Mouse (Mus musculus): Measurements from ENCODE around the gene Pcbp2.

Pcbp2 gene

DNA sequence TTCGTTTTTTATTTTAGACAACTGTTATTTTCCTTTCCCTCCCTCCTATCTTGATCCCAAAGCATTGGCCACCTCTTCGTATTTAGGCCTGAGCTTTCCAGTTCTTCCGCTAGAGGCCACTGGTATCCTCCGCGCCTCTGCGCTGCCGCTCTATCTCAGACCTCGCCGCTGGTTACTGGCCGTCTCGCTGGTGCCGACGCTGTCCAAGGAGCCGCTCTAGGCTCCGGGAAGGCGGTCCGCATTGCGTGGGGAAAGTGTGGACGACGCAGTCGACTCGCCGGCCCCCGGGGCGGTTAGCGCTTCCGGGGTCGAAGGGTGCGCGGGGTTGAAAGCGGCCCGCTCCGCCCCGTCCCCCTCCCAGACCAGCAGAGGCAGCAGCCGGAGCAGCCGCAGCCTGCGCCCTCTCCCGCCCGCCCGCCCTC is at the start of gene Pcbp2:
Gene Pcbp2 (plus strand): TSS at position 357 of the 422 bp plus-strand sequence.
- peak; percentile 97 for DNase-seq (ENCODE audit: low read depth, low spot score)

- DNase-seq (ENCODE audit: low read depth, low spot score), result no peak
Observed at GRCm38 (mm10) chr15:102420986-102421385, 49.4 kb upstream of the Pcbp2 start.

DNA sequence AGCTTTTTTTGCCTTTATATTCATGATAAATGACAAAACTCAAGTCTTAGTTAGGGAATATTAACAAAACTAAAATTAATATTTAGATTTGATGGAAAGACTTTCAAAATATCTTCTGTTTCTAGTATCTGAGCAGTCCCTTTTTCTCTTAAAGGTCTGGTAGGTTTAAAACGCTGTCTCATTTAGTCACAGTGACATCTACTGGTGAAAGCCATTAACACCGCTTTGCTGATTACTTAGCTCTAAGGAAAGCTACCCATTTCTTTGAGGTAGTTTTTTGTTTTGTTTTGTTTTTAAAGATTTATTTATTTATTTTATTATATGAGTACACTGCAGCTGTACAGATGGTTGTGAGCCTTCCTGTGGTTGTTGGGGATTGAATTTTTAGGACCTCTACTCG is 48.9 kb upstream of the Pcbp2 start:
- no peak for DNase-seq (ENCODE audit: low read depth, low spot score)

DNA sequence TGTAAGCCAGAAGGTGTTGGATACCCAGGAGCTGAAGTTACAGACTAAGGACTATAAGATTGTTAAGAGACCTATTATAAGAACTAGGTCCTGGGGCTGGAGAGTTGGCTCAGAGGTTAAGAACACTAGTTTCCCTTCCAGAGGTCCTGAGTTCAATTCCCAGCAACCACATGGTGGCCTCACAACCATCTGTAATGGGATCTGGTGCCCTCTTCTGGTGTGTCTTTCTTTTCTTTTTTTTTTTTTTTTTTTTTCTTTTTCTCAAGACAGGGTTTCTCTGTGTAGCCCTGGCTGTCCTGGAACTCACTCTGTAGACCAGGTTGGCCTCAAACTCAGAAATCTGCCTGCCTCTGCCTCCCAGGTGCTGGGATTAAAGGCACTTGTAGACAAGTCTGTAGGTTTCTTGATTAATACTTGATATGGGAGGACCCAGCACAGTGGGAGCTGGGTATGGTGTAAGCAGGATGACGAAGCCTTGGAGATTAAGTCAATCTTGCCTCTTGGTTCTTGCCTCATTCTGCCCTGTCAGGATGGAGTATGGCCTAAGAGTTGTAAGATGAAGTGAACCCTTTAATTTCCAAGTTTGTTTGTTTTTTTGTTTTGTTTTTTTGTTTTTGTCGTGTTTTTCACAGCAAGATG is 46.6 kb upstream of the Pcbp2 start:
- no peak for DNase-seq (ENCODE audit: low read depth, low spot score)

DNA sequence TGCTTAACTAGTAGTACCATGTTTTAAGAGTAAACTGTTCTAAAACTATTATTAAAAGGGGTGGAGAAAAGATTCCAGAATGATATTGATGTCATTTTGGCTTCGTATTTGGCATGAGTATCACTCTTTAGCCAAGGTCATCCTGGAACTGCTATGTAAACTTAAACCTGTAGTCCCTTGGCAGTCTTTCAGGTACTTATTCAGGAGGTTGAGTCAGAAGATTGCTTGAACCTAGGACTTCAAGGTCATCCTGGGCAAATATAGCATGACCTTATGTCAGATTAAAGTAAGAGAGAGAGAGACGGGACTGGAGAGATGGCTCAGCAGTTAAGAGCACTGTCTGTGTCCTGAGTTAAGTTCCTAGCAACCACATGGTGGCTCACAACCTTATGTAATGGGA is 45.7 kb upstream of the Pcbp2 start:
- no peak for DNase-seq (ENCODE audit: low read depth, low spot score)

DNA sequence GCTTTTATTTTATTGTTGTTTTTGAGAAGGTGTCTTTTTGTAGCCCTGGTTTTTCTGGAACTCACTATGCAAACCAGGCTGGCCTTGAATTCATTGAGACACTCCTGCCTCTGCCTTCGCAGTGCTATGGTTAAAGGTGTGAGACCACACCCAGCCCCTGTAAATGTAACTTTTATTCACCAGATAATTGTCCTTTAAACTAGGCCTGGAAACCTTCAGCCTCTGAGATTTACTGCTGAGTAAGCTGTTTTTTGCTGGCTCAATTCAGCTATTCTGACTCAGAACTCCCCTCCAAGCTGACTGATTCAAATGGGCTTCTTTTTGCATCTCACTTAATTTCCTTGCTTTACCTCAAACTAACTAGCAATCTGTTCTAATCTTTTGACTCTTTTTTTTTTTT is 43.4 kb upstream of the Pcbp2 start:
- no peak for DNase-seq (ENCODE audit: low read depth, low spot score)

DNA sequence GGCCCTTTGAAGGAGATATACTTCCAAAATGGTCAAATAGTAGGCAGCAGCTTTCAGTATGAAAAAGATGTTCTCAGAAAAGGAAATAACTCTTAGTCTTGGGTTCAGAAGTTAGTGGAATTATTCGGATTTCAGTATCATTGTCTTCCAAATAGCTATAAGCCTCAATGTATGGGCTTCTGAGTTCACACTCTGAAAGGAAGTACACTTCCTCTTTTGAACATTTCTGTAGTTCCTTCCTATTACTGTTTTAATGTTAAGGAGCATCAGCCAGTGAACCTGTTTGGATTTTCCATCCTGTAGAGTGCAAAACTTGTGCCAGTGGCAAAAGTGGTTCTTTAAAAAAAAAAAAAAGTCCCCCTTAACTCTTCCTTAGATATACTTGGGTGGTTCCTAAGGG is 38.3 kb upstream of the Pcbp2 start:
- no peak for DNase-seq (ENCODE audit: low read depth, low spot score)

GRCm38 (mm10) chr15:102433173-102433572 is 37.2 kb upstream of the Pcbp2 start:
- DNase-seq (ENCODE audit: low read depth, low spot score), result no peak

- peak; percentile 14 for DNase-seq (ENCODE audit: low read depth, low spot score)
Observed at GRCm38 (mm10) chr15:102442490-102442889, 27.8 kb upstream of the Pcbp2 start.

DNA sequence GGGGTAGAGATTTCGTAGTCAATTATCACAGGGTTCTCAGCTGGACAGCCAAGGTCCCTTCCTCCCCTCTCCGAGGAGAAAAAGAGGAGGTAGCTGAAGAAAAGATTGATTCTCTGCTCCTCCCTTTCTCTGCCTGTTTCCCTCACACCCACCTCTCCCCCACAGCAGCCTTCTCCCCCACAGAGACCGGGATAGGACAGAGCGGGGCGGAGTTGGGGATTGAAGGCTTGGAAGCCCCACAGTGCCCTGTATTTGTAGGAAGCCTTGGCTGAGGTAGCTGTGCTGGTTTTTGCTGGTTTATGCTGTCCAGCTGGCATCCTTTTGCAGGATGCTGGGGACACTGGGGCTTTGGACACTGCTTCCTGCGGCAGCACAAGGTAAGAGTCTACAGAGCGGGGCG is 25.2 kb upstream of the Pcbp2 start, which contains the start of gene Amhr2:
Gene Amhr2 (plus strand): TSS at position 222 of the 400 bp plus-strand sequence.
- DNase-seq (ENCODE audit: low read depth, low spot score), result no peak

DNA sequence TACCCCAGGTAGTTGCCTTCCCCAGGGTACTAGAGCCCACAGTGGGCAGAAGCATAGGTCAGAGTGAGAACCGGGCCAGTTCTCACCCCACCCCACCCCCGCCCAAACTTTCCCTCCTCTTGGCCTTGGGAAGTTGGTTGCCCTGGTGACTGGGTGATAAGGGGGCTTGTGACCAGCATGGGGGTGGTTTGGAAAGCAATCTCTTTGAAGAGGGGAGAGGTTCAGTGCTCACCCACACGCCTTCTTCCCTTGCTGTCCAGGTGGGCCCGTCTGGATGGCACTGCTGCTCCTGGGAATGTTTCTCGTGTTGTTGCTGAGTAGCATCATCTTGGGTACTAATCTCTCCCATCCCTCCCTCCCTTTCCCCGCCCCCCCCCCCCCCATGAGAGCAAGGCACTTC is 23.9 kb upstream of the Pcbp2 start:
- no peak for DNase-seq (ENCODE audit: low read depth, low spot score)

GRCm38 (mm10) chr15:102449366-102449765 is 21.0 kb upstream of the Pcbp2 start:
- DNase-seq (ENCODE audit: low read depth, low spot score), result no peak

GRCm38 (mm10) chr15:102450928-102451327 is 19.4 kb upstream of the Pcbp2 start:
- no peak for DNase-seq (ENCODE audit: low read depth, low spot score)

- DNase-seq (ENCODE audit: low read depth, low spot score), result no peak
Observed at GRCm38 (mm10) chr15:102451666-102452430, 18.5 kb upstream of the Pcbp2 start.

DNA sequence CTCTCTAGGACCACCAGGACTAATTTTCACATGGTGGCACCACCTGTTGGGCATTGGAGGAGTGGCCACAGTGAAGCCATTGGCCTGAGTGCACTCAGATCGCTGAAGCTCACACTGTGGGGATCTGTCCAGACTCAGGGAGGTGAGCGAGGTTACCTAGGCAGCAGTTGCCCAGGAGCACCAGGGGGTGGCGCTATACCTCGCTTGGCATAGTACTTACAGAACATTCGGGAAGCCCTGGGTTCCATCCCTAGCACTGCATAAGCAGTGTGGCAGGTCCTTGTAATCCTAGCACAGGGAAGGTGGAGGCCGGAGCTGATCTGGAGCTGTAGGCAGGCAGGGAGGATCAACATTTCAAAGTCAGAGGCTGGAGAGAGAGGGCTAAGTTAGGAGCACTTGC is 14.3 kb upstream of the Pcbp2 start:
- no peak for DNase-seq (ENCODE audit: low read depth, low spot score)

GRCm38 (mm10) chr15:102458050-102458736 is 12.1 kb upstream of the Pcbp2 start:
- no peak for DNase-seq (ENCODE audit: low read depth, low spot score)

DNA sequence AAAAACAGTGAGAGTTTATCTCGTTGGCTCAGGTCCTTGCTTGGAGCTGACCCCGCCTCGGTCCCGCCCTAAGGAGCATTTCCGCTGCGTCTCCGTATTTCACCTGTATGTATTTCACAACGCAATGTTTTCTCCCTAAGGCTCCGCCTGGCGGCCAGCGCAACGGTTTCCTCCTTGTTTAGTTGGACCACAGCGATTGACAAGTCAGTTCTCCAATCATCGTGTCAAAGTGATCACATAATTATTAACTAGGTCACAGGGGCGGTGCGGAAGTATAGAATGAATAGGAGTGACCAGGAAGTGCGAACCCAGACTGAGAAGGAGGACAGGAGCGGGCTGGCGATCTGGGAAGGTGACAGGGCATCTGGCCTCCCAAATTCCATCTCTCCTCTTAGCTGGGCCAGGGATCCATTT is 11.4 kb upstream of the Pcbp2 start, which contains the start of gene Prr13:
Gene Prr13 (plus strand): TSS at position 125 of the 414 bp plus-strand sequence.
- peak; percentile 83 for DNase-seq (ENCODE audit: low read depth, low spot score)

DNA sequence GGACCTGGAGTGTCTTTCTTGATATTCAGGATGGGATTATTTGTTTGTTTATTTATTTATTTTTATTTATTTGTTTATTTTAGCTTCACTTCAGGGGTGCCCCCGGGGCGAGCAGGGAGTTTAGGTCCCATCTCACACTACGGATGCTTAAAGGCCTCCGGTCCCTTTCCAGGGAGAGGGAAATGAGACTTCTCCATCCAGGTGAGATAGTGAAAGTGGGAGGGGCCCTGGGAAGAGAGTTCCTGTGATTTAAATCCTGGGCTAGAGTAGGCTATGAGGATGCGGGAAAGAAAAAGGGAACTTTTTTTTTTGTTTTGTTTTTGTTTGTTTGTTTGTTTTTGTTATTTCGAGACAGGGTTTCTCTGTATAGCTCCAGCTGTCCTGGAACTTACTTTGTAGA is 11.0 kb upstream of the Pcbp2 start:
- DNase-seq (ENCODE audit: low read depth, low spot score), result no peak

GRCm38 (mm10) chr15:102459847-102460246 is 10.5 kb upstream of the Pcbp2 start:
- no peak for DNase-seq (ENCODE audit: low read depth, low spot score)

DNA sequence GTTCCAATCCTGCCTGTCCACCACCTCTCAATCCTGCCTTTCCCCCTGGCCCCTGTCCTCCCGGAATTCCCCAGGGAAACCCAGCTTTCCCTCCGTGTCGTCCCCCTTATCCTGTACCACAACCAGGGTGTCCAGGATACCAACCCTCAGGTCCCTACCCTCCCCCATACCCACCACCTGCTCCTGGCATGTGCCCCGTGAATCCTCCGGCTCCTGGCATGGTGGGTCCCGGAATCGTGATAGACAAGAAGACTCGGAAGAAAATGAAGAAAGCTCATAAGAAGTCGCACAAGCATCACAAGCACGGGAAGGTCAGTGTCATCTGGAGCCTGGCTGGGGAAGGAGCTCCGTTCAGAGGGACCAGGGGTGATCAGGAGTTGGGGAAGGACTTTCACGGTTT is 9.9 kb upstream of the Pcbp2 start:
- DNase-seq (ENCODE audit: low read depth, low spot score), result no peak

DNA sequence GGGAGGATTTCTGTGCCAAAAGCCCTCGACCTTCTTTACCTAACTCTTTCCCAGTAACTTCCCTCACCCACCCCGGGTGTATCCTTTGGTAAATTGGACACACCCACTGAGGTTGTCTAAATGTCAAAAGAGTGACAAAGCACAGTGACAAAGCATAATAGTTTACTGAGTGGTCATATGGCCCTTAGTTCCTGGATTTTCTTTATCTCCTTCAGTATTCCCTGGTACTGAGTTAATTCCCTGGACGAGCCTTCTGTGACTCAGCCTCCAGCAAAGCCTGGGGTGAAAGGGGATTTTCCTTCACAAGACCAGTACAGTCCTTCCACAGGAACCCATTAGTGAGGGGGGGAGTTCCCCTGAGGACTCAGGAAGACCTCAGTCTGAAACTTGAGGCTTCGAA is 9.4 kb upstream of the Pcbp2 start:
- no peak for DNase-seq (ENCODE audit: low read depth, low spot score)

GRCm38 (mm10) chr15:102461430-102462075 is 8.8 kb upstream of the Pcbp2 start:
- DNase-seq (ENCODE audit: low read depth, low spot score), result no peak
